Mouse (Mus musculus): Measurements from ENCODE around the gene Fancc.
"Not testable (repeated sequence)": the region's sequence is repeated elsewhere in the genome, so short reads cannot be mapped to it uniquely, and the experiment has no call there.

Gene Fancc

DNA sequence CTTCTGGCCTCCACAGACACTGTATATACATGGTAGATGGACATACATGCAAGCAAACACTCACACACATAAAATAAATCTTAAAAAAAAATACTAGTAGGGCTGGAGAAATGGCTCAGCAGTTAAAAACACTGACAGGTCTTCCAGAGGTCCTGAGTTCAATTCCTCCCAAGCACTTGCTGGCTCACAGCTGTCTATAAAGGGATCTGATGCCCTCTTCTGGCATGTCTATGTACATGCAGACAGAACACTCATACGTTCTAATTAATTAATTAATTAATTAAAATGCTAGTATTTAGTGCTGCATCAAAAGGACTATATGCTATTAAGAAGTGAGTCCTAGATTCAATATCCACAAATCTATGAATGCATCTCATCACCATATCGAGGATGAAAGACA is 78.9 kb downstream of the Fancc start:
- DNase-seq (ENCODE audit: low spot score): no peak

GRCm38 (mm10) chr13:63416824-63417223 is 80.3 kb downstream of the Fancc start:
- DNase-seq (ENCODE audit: low spot score): no peak

GRCm38 (mm10) chr13:63412662-63413061 is 84.4 kb downstream of the Fancc start:
- DNase-seq (ENCODE audit: low spot score): no peak

DNA sequence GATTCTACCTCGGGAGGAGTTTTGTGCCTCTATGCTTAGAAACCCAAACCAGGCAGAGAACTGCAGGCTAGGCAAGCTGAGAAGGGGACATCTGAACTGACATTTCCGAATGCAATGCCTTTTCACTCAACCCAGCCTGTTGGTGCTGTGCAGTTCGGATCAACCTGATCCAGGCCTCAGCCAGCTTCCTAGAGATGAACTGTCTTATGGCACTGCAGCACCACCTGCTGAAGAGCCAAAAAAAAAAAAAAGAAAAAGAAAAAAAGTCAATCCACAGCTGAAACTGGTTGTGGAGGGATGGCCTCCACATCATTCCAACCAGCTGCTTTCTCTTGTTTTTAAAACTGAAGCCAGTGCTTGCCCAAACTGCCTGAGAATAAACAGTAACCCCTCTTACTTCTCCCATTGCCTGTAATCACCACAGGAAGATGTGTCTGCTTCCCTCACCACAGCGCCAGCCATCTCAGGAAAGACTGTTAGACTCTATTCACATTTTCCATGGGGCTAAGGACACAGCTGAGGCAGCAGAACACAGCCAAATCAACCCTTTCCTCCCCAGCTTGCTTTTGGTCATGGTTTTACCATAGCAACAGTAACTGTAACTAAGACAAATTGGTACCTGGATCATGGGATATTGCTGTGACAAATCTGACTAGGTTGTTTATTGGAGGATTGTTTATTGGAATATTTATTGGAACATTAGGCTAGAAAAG is 85.6 kb downstream of the Fancc start:
- DNase-seq (ENCODE audit: low spot score): peak; percentile 13

DNA sequence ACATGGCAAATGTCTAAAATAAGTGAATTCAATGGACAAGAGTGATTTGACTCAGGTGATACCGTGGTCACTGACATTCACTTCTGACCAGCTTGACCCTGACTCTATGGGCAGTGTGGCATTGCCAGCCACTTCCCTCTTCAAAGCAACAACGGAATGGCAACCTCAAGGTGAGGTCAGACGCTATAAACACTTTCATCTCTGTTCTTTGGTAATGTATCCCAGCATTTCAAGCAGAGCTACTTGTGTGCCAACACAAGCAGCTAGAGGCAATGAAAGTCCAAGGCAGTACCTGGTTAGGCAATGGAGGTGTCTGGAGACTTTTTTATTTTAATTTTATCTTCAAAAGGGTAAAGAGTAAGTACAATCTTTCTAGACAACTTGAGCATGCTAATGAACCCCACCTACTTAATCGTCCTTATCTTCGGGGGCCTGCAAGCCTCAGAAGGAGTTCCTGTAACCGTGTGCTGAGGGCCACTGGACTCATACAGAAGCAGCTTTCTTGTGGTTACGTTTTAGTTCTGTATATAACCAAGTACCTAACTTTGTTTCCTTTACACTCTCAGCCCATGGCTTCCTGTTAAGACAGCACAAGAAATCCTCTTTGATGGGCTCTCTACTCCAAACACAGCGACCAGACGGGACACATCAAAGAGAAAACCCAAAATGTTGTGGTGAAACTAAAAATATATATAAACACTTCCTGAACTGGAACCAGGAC is 86.3 kb downstream of the Fancc start:
- DNase-seq (ENCODE audit: low spot score): peak; percentile 17

DNA sequence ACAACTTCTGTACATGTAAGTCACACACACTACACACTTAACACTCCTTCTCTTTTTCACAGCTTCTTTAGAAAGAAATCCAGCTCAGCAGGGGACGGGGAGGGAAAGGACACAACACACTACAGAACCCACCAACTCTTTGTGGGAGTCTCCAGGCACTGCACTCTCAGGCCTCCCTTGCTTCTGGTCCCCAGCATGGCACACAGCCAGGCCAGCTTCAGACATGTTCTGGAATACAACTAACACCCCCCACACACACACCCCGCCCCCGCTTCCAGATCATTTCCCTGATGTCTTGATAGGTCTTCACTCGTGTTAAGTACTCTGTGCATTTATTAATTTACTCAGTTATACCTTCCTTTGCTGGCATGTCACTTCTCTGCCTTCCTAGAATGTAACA is 91.9 kb downstream of the Fancc start:
- DNase-seq (ENCODE audit: low spot score): no peak

DNA sequence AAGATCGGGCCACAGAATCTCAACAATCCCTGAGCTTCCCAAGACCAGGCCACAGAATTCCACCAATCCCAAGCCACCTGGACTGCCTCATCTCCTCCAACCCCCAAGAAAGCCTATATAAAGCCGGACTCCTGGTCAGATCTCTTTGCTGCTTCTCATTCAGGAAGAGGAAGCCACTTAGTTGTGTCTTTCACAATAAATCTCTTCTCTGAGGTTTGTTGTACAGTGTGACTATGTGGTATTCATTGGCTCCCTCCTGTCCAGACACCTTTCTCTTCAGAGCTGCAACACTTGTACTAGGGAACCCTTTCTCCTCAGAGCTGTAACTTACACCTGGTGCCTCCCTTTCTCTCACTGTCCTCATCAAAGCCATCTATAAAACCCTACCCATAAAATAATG is 92.4 kb downstream of the Fancc start:
- no peak for DNase-seq (ENCODE audit: low spot score)

- no peak for DNase-seq (ENCODE audit: low spot score)
These were observed 94.3 kb downstream of the Fancc start for GRCm38 (mm10) chr13:63402823-63403222.

DNA sequence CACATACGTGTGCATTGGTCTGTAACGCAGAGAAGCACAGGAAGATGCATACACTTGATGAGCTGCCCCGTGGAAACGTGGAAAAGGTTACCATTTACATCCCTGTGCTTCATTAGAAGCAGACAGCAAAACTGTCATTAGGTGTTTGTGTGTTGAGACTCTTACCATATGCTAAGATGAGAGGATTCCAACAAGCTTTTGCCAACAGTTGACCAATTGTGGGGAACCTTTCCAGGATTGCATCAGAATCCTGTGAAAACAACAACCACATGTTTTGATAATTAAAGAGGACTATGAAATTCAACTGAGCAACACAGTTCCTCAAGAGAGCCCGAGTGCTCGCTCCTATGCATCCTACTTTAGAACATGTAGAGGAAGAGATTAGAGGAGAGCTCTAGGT is 97.0 kb downstream of the Fancc start:
- DNase-seq (ENCODE audit: low spot score): no peak

DNA sequence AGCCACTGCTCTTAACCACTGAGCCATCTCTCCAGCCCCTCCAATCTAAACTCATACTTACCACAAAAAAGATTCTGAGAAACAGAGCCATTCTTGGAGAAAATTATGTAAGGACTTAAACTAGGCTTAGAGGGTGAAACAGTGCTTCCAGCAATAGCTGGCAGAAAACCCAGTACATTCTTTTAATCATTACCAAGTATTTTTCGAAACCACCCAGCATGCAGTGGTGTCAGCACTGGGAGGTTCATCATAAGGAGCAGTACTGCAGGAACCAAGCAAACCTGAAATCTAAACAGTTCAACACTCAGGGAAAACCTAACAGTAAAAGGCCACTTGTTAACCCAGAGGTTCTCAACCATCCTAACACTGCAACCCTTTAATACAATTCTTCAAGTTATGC is 99.7 kb downstream of the Fancc start:
- no peak for DNase-seq (ENCODE audit: low spot score)

GRCm38 (mm10) chr13:63394304-63395063 is 102.6 kb downstream of the Fancc start:
- DNase-seq (ENCODE audit: low spot score): no peak

DNA sequence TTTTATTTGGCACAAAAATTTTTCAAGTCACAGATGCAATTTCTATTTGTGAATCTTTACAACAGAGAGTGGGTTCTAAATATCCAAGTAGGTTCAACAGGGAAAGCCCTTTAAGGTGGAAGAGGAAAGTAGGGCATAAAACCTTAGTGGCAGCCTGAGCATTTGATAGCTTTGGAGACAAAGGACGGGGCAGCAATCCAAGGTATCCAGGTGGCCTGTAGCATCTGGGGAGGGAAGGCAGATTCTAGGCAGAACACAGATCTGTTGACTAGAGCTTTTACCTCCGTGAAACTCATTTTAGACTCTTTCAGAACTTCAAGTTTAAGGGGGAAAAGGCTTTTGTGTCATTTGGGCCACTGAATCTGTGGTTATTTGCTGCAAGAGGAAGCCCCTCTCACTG is 111.8 kb downstream of the Fancc start:
- DNase-seq (ENCODE audit: low spot score): no peak

GRCm38 (mm10) chr13:63384775-63385174 is 112.3 kb downstream of the Fancc start:
- DNase-seq (ENCODE audit: low spot score): no peak

DNA sequence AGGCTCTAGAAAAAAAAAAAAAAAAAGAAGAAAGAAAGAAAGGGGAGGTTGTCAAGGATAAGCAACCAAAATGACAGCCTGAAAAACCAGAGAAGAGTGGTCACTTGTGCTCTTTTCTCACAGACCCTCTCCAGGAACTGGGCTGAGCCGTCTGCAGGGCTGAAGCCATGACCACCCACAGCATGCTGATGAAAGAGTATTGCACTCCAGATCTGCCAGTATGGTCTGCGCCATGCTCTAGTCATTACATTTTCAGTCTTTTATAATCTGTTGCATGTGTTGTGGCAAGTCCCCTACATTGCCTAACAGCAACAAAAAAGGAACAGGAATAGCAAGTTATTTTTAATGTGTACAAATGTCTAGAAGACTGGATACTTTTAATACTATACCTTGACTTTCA is 114.9 kb downstream of the Fancc start:
- no peak for DNase-seq (ENCODE audit: low spot score)

GRCm38 (mm10) chr13:63373460-63374166 is 123.5 kb downstream of the Fancc start:
- DNase-seq (ENCODE audit: low spot score): no peak

- no peak for DNase-seq (ENCODE audit: low spot score)
These were observed 135.3 kb downstream of the Fancc start for GRCm38 (mm10) chr13:63361755-63362154.

DNA sequence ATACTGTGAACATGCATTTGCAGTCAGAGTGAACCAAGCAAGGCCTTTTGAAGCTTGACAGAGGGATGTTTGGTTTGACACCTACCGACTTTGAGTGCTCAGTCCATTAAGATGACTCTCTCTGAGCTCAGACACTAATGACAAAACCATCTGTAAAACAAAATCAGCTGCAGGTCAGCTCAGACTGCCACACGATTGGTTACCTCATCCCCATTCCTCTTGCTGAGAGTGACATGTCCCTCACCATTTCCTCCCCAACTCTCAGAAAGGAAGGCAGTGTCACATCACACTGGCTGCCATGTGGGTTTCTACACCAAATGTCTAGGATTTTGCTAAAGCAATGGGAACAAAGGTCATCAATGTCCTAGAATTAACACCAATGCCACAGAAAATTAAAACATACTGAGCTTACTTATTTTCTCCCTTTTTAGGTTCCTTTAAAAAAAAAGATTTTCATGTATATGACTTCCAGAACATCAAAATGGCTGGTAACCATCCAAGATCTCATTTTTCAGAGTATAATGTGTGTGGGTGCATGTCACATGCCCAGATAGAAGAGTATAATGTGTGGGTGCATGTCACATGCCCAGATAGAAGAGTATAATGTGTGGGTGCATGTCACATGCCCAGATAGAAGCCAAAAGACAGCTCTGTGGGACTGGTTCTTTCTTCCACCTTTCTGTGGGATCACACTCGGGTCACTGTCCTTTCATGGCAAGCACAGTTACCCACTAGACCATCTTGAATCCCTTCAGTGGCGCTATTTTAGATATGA is 136.8 kb downstream of the Fancc start:
- no peak for DNase-seq (ENCODE audit: low spot score)

DNA sequence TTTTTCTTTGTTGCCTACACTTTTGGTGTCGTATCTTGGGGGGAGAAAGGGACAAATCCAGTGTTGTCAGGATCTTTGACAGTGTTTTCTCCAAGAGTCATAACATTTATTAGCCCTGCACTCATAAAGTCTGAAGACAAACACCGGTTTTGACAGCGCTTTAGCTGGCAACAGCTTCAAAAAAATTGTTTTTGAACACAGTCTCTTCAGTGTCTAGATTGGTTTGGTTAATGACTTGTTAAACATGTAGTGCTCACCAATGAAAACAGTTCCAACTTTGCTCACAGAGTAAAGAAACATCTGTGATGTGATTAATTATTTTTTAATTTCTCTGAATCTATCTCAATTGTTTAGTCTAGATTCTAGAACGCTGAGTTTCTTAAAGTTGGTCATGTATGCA is 137.7 kb downstream of the Fancc start:
- no peak for DNase-seq (ENCODE audit: low spot score)

DNA sequence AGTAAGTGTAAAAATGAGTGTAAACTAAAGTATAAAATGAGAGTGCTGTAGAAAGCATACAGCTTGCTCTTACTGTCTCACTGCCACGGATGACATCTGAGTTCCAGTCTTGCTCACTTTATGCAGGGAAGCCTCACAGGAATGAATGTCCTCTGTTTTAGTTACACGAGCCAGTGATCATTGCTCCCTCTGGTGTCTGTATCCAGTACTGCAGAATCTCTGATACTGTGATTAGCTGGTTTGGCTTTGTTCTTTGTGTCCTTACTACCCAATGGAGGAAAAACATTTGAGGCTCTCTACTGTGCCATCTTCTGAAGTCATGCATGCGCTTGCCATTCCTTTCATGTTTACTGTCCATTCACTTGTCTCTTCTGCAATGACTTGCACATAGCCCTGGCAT is 140.5 kb downstream of the Fancc start:
- peak; percentile 34 for DNase-seq (ENCODE audit: low spot score)

DNA sequence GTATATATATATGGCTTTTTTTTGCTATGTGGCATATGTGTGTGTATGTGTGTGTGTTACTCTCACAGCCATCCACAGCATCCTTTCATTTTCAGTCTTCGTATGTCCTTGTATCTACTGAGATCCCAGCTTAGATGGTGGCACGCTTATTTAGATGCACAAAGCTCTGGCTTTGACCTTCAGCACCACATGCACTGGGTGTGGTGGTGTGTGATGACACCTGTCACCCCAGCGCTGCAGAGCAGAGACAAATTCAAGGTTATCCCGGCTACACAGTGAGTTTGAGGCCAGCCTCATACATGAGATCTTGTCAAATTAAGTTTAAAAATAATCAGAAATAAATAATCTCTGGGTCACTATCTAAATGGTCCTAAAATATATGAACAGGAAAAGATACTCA is 141.0 kb downstream of the Fancc start:
- DNase-seq (ENCODE audit: low spot score): no peak

GRCm38 (mm10) chr13:63353312-63353711 is 143.8 kb downstream of the Fancc start:
- DNase-seq (ENCODE audit: low spot score): not testable (repeated sequence)

DNA sequence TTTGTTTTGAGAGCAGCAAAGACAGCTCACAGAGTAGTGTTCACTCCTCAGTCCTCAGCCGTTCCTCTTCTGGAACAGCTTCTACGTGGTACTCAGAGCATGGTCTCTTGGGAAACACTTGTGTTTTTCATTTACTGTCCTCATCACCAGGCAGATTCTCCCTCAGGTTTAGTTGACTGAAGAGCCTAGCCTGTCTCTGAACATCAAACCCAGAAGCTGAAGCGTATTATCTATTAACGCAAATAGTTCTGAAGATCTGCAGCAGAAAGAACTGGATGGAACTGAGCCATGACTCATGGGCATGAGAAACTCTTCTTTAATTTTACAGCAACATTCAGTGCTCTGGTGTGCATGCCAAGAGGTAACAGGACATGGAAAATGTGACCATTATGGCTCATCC is 147.0 kb downstream of the Fancc start:
- no peak for DNase-seq (ENCODE audit: low spot score)

Measured in T-cell, adult 2 months (primary cell).